In the genomic region with DNA sequence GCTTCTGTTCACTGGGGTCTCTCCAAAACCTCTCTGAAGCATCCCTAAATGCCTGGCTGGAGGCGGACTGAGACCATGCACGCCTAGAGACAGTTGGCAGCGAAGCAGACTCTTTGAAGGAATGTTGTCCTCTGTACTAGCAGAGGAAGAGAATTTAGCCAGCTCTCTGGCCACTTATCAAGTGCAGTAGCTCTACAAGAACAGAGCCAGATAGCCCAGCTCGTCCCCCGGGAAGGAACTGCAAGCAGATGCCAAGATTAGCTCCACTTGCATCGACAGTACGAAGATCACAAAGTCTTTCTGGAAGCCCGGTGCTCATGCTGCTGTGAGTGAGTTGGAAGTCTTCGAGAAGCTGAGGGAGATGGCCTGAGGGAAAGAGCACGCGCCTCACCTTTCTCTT, we compare ENCODE assay signal across 11 mouse cellular contexts.
DNase-seq lines count a peak whose midpoint lies in the region; ATAC-seq lines count a peak whose summit lies in the region.
"Had no signal": no experiment of that assay in that cellular context is flagged by ENCODE, and none has a peak within 500 bp of the region (broad histone marks: within the 10 kb centered on the region; RNA-seq: fewer than 3 reads in every experiment).

No protein-coding gene starts in this region.

- no peak for ATAC-seq in hindbrain, embryonic 15.5 days (ENCODE audit: low FRiP score, low read depth)
- ATAC-seq in hindbrain, embryonic 12.5 days (ENCODE audit: low FRiP score), result no peak
- ATAC-seq in midbrain, embryonic 13.5 days, result no peak
- no peak for ATAC-seq in midbrain, embryonic 15.5 days (replicated peaks)

- no peak for DNase-seq in midbrain, embryonic 10.5 days (ENCODE audit: low spot score)
- peak; percentile 68 for DNase-seq in heart, adult 8-10 months (ENCODE audit: low spot score)
- DNase-seq in frontal cortex, adult 2 months (ENCODE audit: extremely low spot score in 1 of 2, low spot score in 1 of 2), result no peak
- DNase-seq in right cerebral cortex, postnatal 14 days, result no peak
- DNase-seq: right cerebral cortex, postnatal 25 days had no signal

- no peak overlapping the region for H3K4me3 ChIP-seq in hindbrain, embryonic 15.5 days
- no peak overlapping the region for H3K4me3 ChIP-seq in hindbrain, embryonic 12.5 days
- H3K4me3 ChIP-seq in midbrain, embryonic 13.5 days (replicated peaks), result no peak overlapping the region
- H3K4me3 ChIP-seq in midbrain, embryonic 10.5 days, result no peak overlapping the region
- H3K4me3 ChIP-seq in midbrain, embryonic 15.5 days, result no peak overlapping the region
- H3K4me3 ChIP-seq: liver, embryonic 15.5 days; myocyte had no signal

- H3K9ac ChIP-seq in hindbrain, embryonic 15.5 days, result no peak overlapping the region
- H3K9ac ChIP-seq in hindbrain, embryonic 12.5 days, result no peak overlapping the region
- H3K9ac ChIP-seq in midbrain, embryonic 13.5 days (replicated peaks), result no peak overlapping the region
- H3K9ac ChIP-seq in midbrain, embryonic 15.5 days, result no peak overlapping the region
- H3K9ac ChIP-seq: liver, embryonic 15.5 days had no signal

- no peaks in the 10 kb centered on the region for H3K36me3 ChIP-seq in hindbrain, embryonic 15.5 days
- no peaks in the 10 kb centered on the region for H3K36me3 ChIP-seq in hindbrain, embryonic 12.5 days
- peaks cover 15% of the 10 kb centered on the region; the same call in 1 of the 2 replicates for H3K36me3 ChIP-seq in midbrain, embryonic 13.5 days
- peaks cover 23% of the 10 kb centered on the region for H3K36me3 ChIP-seq in midbrain, embryonic 10.5 days
- no peaks in the 10 kb centered on the region for H3K36me3 ChIP-seq in midbrain, embryonic 15.5 days (replicated peaks)
- H3K36me3 ChIP-seq: liver, embryonic 15.5 days had no signal

- H3K4me2 ChIP-seq in hindbrain, embryonic 15.5 days, result no peak overlapping the region
- no peak overlapping the region for H3K4me2 ChIP-seq in hindbrain, embryonic 12.5 days (replicated peaks)
- no peak overlapping the region for H3K4me2 ChIP-seq in midbrain, embryonic 13.5 days (replicated peaks)
- H3K4me2 ChIP-seq in midbrain, embryonic 15.5 days, result no peak overlapping the region
- H3K4me2 ChIP-seq: liver, embryonic 15.5 days had no signal

- no peaks in the 10 kb centered on the region for H3K27me3 ChIP-seq in hindbrain, embryonic 15.5 days
- H3K27me3 ChIP-seq in hindbrain, embryonic 12.5 days, result no peaks in the 10 kb centered on the region
- H3K27me3 ChIP-seq in midbrain, embryonic 13.5 days, result no peaks in the 10 kb centered on the region
- H3K27me3 ChIP-seq in midbrain, embryonic 10.5 days (ENCODE audit: low read depth, poor library complexity, severe bottlenecking), result no peaks in the 10 kb centered on the region
- no peaks in the 10 kb centered on the region for H3K27me3 ChIP-seq in midbrain, embryonic 15.5 days (replicated peaks)
- H3K27me3 ChIP-seq: liver, embryonic 15.5 days had no signal

- 0 out of 2 replicates have a peak overlapping the region, but pooled peaks have one; percentile 22 for H3K27ac ChIP-seq in hindbrain, embryonic 15.5 days (replicated peaks)
- no peak overlapping the region for H3K27ac ChIP-seq in hindbrain, embryonic 12.5 days
- H3K27ac ChIP-seq in midbrain, embryonic 13.5 days, result peak overlapping the region; percentile 42
- no peak overlapping the region for H3K27ac ChIP-seq in midbrain, embryonic 10.5 days (replicated peaks)
- peak overlapping the region; percentile 1; the same call in 1 of the 2 replicates for H3K27ac ChIP-seq in midbrain, embryonic 15.5 days
- H3K27ac ChIP-seq: liver, embryonic 15.5 days had no signal

- H3K4me1 ChIP-seq in hindbrain, embryonic 15.5 days (replicated peaks), result 0 out of 2 replicates have a peak, but pooled peaks cover 4% of the 10 kb centered on the region
- H3K4me1 ChIP-seq in hindbrain, embryonic 12.5 days, result peaks cover 45% of the 10 kb centered on the region
- H3K4me1 ChIP-seq in midbrain, embryonic 13.5 days (replicated peaks), result peaks cover 52% of the 10 kb centered on the region
- H3K4me1 ChIP-seq in midbrain, embryonic 10.5 days, result peaks cover 21% of the 10 kb centered on the region; the same call in 1 of the 2 replicates
- peaks cover 38% of the 10 kb centered on the region for H3K4me1 ChIP-seq in midbrain, embryonic 15.5 days

- H3K9me3 ChIP-seq in hindbrain, embryonic 15.5 days, result no peaks in the 10 kb centered on the region
- H3K9me3 ChIP-seq in hindbrain, embryonic 12.5 days (replicated peaks), result no peaks in the 10 kb centered on the region
- no peaks in the 10 kb centered on the region for H3K9me3 ChIP-seq in midbrain, embryonic 13.5 days
- no peaks in the 10 kb centered on the region for H3K9me3 ChIP-seq in midbrain, embryonic 10.5 days (replicated peaks)
- no peaks in the 10 kb centered on the region for H3K9me3 ChIP-seq in midbrain, embryonic 15.5 days
- H3K9me3 ChIP-seq: liver, embryonic 15.5 days had no signal

- 79% methylated on average over 11 of the region's 11 CpGs for WGBS in hindbrain, embryonic 15.5 days
- 89% methylated on average over 11 of the region's 11 CpGs for WGBS in hindbrain, embryonic 12.5 days
- WGBS in midbrain, embryonic 13.5 days, result 84% methylated on average over 11 of the region's 11 CpGs
- WGBS in midbrain, embryonic 10.5 days, result 90% methylated on average over 11 of the region's 11 CpGs
- 75% methylated on average over 11 of the region's 11 CpGs for WGBS in midbrain, embryonic 15.5 days

Comparison
In these comparisons a context has a peak if more than half of its experiments do, and no peak if none do; other contexts are left out.
1. H3K27ac ChIP-seq: peak in hindbrain, embryonic 15.5 days (single experiment), midbrain, embryonic 13.5 days (single experiment) and midbrain, embryonic 15.5 days (single experiment); none in hindbrain, embryonic 12.5 days (single experiment) and midbrain, embryonic 10.5 days (single experiment).